Mouse (Mus musculus) lung, postnatal 0 days (tissue): ENCODE data around the gene Bmp6. TPM values are rescaled to one million over a fixed set of nuclear protein-coding genes. Genes with fewer than 3 reads are reported as not detected.

Experiments
- ATAC-seq: fragments of 200-750 bp; cut with Nextera tagmentation; 2 replicates; pipeline ENCODE4 v1.8.0; 2017; ENCODE audit warnings: moderate library complexity
- DNase-seq: peaks from one replicate; pipeline ENCODE4 v3.0.0-alpha.2; 2016; ENCODE audit warnings: low spot score
- H3K27ac ChIP-seq: fragments of 300-500 bp; sonication (generic); 2 replicates; pipeline ENCODE4 v1.5.1; 2014; ENCODE audit warnings: antibody characterized with exemption, mild to moderate bottlenecking, low read length, mixed read lengths
- H3K27me3 ChIP-seq: fragments of 300-500 bp; sonication (generic); replicated peaks from 2 replicates; pipeline ENCODE4 v1.6.1; 2014; ENCODE audit warnings: low read length, mixed read lengths; ENCODE audit not compliant: insufficient read depth
- H3K36me3 ChIP-seq: fragments of 300-500 bp; sonication (generic); 2 replicates; pipeline ENCODE4 v1.6.1; 2014; ENCODE audit warnings: low read length, mixed read lengths; ENCODE audit not compliant: insufficient read depth
- H3K4me1 ChIP-seq: fragments of 300-500 bp; sonication (generic); 2 replicates; pipeline ENCODE4 v1.6.1; 2014; ENCODE audit warnings: antibody characterized with exemption, low read depth, low read length, mixed read lengths; ENCODE audit not compliant: insufficient read depth
- H3K4me2 ChIP-seq: fragments of 300-500 bp; sonication (generic); replicated peaks from 2 replicates; pipeline ENCODE4 v1.6.1; 2014; ENCODE audit warnings: low read depth, mild to moderate bottlenecking, low read length, moderate library complexity, mixed read lengths
- H3K4me3 ChIP-seq: fragments of 300-500 bp; sonication (generic); 2 replicates; pipeline ENCODE4 v1.5.1; 2014; ENCODE audit warnings: low read depth, low read length
- H3K9ac ChIP-seq: fragments of 300-500 bp; sonication (generic); replicated peaks from 2 replicates; pipeline ENCODE4 v1.6.1; 2014; ENCODE audit warnings: low read depth, mild to moderate bottlenecking
- H3K9me3 ChIP-seq: fragments of 300-500 bp; sonication (generic); 2 replicates; pipeline ENCODE4 v1.6.1; 2016; ENCODE audit warnings: low read length, mixed read lengths
- CTCF ChIP-seq: IDR thresholded peaks from 2 replicates; pipeline ENCODE4 v1.5.1; 2016; ENCODE audit warnings: antibody characterized with exemption, mild to moderate bottlenecking
- EP300 ChIP-seq: IDR thresholded peaks from 2 replicates; pipeline ENCODE4 v1.6.1; 2016; ENCODE audit warnings: antibody characterized with exemption, mild to moderate bottlenecking, control low read depth
- WGBS: fragments of 180-500 bp; shearing (Covaris S2); extraction: QIAGEN DNeasy Blood & Tissue Kit; methylation state at CpG from one replicate; pipeline ENCODE4 v1.1.7; 2014; 5-methylcytosine and 5-hydroxymethylcytosine counted together
- polyA plus RNA-seq: library from polyadenylated mRNA; unstranded; fragments of >200 nt; fragmentation: Nextera tagmentation; extraction: Ambion mirVana; gene quantifications from 2 replicates; pipeline ENCODE4 v1.2.1, GENCODE M21; 2015

The Bmp6 gene
- polyA plus RNA-seq, 1 experiment from 2014 or later: 3.0 TPM

DNA sequence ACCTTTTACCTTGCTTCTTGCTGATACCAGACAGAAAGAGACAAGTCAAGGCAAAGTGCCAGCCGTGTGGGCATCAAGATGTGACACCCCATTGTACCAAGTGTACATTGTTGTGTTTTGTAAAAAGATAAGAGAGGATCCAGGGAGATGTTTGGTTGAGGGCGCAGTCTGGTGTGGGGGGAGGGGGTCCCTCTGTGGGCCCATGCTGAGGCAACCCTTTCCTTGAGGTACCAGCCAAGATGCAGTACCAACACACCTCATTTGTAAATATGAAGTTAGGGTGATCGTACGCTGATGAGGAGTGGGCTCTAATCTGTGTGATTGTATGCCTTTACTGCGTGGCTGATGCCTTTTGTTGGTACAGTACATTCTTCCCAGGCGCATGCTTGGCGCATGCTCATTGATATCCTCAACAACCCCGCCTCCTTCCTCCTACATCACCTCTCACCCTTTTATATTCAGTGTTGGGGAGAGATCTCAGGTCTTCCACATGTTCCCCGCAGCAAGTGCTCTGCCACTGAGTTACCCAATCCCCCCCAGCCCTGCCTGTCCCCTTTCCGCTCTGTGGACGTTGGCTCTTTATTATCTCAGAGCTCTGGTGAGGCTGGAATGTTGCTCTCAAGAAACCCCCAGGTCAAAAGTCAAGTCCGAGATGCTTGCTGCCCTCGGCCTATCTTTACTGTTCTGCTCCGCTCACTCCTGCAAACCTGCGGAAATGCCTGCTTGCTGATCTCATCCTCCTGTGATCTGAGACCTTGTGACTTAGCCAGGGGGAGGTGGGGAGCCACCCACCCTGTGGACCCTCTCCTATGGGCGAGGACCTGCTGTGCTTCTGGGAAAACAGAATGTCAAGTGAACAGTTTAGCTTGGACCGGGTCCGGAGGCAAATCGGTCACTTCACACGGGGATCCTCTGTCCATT lies 105.4 kb downstream of the Bmp6 start:
- Histone ChIP-seq H3K27ac (no peak overlapping the region), H3K27me3 (no peaks in the 10 kb centered on the region), H3K4me3 (no peak overlapping the region), H3K4me1 (no peaks in the 10 kb centered on the region), H3K9ac (no peak overlapping the region), H3K9me3 (no peaks in the 10 kb centered on the region), H3K36me3 (no peaks in the 10 kb centered on the region), H3K4me2 (no peak overlapping the region)
- no peak for ATAC-seq
- WGBS: 45% methylated on average over 20 of the region's 20 CpGs
- DNase-seq: peak; percentile 8
- TF ChIP-seq EP300: no peak
- TF ChIP-seq CTCF: no peak

DNA sequence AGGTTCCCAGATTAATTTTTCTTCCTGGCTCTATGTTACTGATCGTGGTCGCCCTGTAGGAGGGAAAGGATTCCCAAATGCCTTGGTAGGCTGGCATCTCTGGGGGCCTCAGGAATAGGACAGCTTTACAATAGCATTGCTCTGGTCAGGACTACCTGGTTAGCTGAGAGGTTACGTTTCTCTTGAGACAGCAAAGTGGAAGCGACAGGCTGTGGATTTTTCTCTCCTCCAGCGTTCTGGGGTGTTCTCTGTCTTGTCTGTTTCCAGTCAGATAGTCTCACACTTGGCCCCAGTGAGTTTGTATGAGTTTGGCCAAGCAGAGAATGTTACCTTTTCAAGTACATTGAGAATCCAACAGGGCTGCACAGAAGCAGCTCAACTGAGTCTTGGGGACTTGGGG lies 106.5 kb downstream of the Bmp6 start:
- H3K4me1 ChIP-seq: no peaks in the 10 kb centered on the region
- no peak for ATAC-seq
- TF ChIP-seq CTCF: no peak
- TF ChIP-seq EP300: no peak
- H3K27ac ChIP-seq: no peak overlapping the region
- H3K9me3 ChIP-seq: no peaks in the 10 kb centered on the region
- no peak overlapping the region for H3K4me3 ChIP-seq
- no peaks in the 10 kb centered on the region for H3K36me3 ChIP-seq
- H3K9ac ChIP-seq: no peak overlapping the region
- no peaks in the 10 kb centered on the region for H3K27me3 ChIP-seq
- WGBS: 83% methylated on average over 5 of the region's 5 CpGs
- H3K4me2 ChIP-seq: no peak overlapping the region
- DNase-seq: no peak

DNA sequence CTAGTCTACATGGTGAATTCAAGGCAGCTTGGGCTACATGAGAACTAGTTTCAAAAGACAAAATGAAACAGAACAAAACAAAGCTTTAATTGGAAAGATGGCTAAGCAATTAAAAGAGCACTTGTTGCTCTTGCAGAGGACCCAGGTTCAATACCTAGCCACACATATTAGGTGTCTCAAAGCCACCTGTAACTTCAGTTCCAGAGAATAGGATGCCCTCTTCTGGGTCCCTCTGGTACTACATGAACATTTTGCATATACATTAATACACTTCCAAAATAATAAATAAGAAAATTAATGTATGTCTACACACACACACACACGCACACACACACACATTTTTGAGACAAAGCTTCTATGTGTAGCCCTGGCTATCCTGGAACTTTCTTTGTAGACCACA lies 118.5 kb downstream of the Bmp6 start:
- H3K4me1 ChIP-seq: no peaks in the 10 kb centered on the region
- no peak overlapping the region for H3K9ac ChIP-seq
- DNase-seq: no peak
- no peak overlapping the region for H3K4me3 ChIP-seq
- no peaks in the 10 kb centered on the region for H3K27me3 ChIP-seq
- H3K4me2 ChIP-seq: no peak overlapping the region
- TF ChIP-seq CTCF: peak; percentile 43
- no peak for TF ChIP-seq EP300
- H3K27ac ChIP-seq: no peak overlapping the region
- no peaks in the 10 kb centered on the region for H3K36me3 ChIP-seq
- no peaks in the 10 kb centered on the region for H3K9me3 ChIP-seq
- 79% methylated on average over 1 of the region's 1 CpGs for WGBS
- no peak for ATAC-seq

DNA sequence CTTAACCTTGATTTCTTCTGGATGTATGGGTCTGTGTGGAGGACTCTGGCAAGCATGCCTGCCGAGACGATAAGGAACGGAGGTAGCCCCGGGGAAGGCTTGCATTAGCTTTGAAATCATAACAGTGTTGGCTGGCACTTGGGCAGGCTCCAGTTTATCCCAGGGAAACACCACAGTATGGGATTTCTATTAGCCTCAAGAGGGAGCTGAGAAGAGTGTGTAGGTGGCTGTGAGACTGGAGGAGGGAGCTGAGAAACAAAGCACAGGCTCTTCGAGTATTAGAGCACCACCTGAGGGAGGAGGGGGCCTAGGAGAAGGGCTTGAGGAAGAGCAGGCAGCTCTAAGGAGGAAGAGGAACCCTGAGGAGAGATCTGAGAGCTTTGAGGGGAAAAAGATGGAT lies 126.0 kb downstream of the Bmp6 start:
- Histone ChIP-seq H3K36me3 (no peaks in the 10 kb centered on the region), H3K27ac (no peak overlapping the region), H3K4me1 (no peaks in the 10 kb centered on the region), H3K27me3 (no peaks in the 10 kb centered on the region), H3K4me2 (no peak overlapping the region), H3K9ac (no peak overlapping the region), H3K4me3 (no peak overlapping the region), H3K9me3 (no peaks in the 10 kb centered on the region)
- no peak for DNase-seq
- WGBS: 76% methylated on average over 5 of the region's 5 CpGs
- TF ChIP-seq CTCF (no peak), EP300 (no peak)
- no peak for ATAC-seq

DNA sequence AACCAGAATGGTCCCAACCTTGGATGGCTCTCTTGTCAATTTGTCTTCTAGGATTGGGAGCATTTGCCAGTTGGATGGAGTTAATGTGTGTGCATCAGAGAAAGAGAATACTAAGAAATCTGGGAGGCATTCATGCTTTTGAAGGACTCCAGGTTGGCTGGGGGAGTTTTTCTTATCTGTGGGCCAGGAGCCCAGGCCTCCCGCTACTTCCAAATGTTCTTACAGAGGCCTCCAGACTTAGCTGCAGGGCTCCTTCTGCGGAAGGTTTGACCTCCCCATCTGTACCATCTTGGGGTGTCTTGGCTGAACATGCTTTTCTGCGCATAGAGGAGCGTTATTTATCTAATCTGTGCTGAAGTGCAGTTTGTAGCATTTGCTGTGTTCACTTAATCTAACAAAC lies 127.7 kb downstream of the Bmp6 start:
- ATAC-seq (no peak), DNase-seq (no peak)
- H3K9ac ChIP-seq: no peak overlapping the region
- no peaks in the 10 kb centered on the region for H3K9me3 ChIP-seq
- TF ChIP-seq EP300 (no peak), CTCF (no peak)
- H3K36me3 ChIP-seq: no peaks in the 10 kb centered on the region
- H3K27me3 ChIP-seq: no peaks in the 10 kb centered on the region
- H3K27ac ChIP-seq: no peak overlapping the region
- no peak overlapping the region for H3K4me3 ChIP-seq
- no peaks in the 10 kb centered on the region for H3K4me1 ChIP-seq
- no peak overlapping the region for H3K4me2 ChIP-seq
- whole genome bisulfite sequencing: 68% methylated on average over 4 of the region's 4 CpGs

DNA sequence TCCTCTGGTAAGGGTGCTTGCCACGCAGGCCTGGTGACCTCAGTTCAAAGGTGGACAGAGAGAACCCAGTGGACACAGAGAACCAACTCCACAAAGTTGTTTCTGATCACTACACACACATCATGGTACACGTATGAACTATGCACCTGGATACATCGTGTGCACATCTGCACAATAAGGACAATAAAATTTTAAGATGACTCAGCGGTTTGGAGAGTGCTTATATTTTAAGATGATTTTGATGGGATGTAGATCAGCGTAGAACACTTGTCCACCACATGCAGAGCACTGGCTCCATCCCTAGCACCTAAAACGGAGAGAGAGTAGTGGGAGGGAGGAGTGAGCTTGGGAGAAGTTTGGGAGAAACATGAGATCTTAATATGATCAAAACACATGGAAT lies 128.6 kb downstream of the Bmp6 start:
- no peak overlapping the region for H3K9ac ChIP-seq
- WGBS: 86% methylated on average over 6 of the region's 6 CpGs
- ATAC-seq: no peak

More for the DNA sequence above, 128.6 kb downstream of the Bmp6 start:
- TF ChIP-seq CTCF: no peak
- no peak for TF ChIP-seq EP300
- no peaks in the 10 kb centered on the region for H3K27me3 ChIP-seq
- H3K4me3 ChIP-seq: no peak overlapping the region
- H3K4me1 ChIP-seq: no peaks in the 10 kb centered on the region
- no peaks in the 10 kb centered on the region for H3K9me3 ChIP-seq
- no peak overlapping the region for H3K4me2 ChIP-seq
- H3K27ac ChIP-seq: no peak overlapping the region
- DNase-seq: no peak
- H3K36me3 ChIP-seq: no peaks in the 10 kb centered on the region
